Mouse (Mus musculus): ENCODE measurements around the gene Ccs.
A peak's percentile ranks its signal among the peaks of the same experiment; 100 is the strongest.
"Not testable (repeated sequence)": the region's sequence is repeated elsewhere in the genome, so short reads cannot be mapped to it uniquely, and the experiment has no call there.

The Ccs gene

GRCm38 (mm10) chr19:4836096-4836495 lies 3.0 kb downstream of the Ccs start:
- DNase-seq (ENCODE audit: low spot score in 2 of 2) = no peak

GRCm38 (mm10) chr19:4833977-4834376 lies 5.2 kb downstream of the Ccs start:
- no peak for DNase-seq (ENCODE audit: low spot score in 2 of 2)

- DNase-seq (ENCODE audit: low spot score in 2 of 2) = peak; percentile 48 to 72
These were observed 10.0 kb downstream of the Ccs start for GRCm38 (mm10) chr19:4829156-4829555.

- DNase-seq (ENCODE audit: low spot score in 2 of 2) = no peak
These were observed 10.6 kb downstream of the Ccs start for GRCm38 (mm10) chr19:4828444-4829114.

GRCm38 (mm10) chr19:4820678-4821303 lies 18.3 kb downstream of the Ccs start:
- peak; percentile 54 to 84 for DNase-seq (ENCODE audit: low spot score in 2 of 2)

GRCm38 (mm10) chr19:4817182-4817835 lies 21.8 kb downstream of the Ccs start:
- DNase-seq (ENCODE audit: low spot score in 2 of 2) = no peak

GRCm38 (mm10) chr19:4813015-4813414 lies 26.1 kb downstream of the Ccs start:
- DNase-seq (ENCODE audit: low spot score in 2 of 2) = peak in 1 of 2 experiments; percentile 40

- DNase-seq (ENCODE audit: low spot score in 2 of 2) = not testable (repeated sequence)
These were observed 26.7 kb downstream of the Ccs start for GRCm38 (mm10) chr19:4812334-4812949.

- no peak for DNase-seq (ENCODE audit: low spot score in 2 of 2)
These were observed 27.3 kb downstream of the Ccs start for GRCm38 (mm10) chr19:4811909-4812242.

- peak; percentile 96 to 97 for DNase-seq (ENCODE audit: low spot score in 2 of 2)
These were observed 27.8 kb downstream of the Ccs start, which contains the start of the genes Gm21992 and Rbm14 for GRCm38 (mm10) chr19:4811063-4811908. TSS of gene Gm21992 (minus strand) at chr19:4811612. TSS of gene Rbm14 (minus strand) at chr19:4811634.

- no peak for DNase-seq (ENCODE audit: low spot score in 2 of 2)
These were observed 28.4 kb downstream of the Ccs start for GRCm38 (mm10) chr19:4810746-4811062.

- no peak for DNase-seq (ENCODE audit: low spot score in 2 of 2)
These were observed 28.8 kb downstream of the Ccs start for GRCm38 (mm10) chr19:4810309-4810708.

GRCm38 (mm10) chr19:4803283-4803682 lies 35.8 kb downstream of the Ccs start:
- DNase-seq (ENCODE audit: low spot score in 2 of 2) = no peak

- peak in 1 of 2 experiments; percentile 28 for DNase-seq (ENCODE audit: low spot score in 2 of 2)
These were observed 36.4 kb downstream of the Ccs start for GRCm38 (mm10) chr19:4802691-4803091.

GRCm38 (mm10) chr19:4799083-4799482 lies 40.0 kb downstream of the Ccs start:
- DNase-seq (ENCODE audit: low spot score in 2 of 2) = no peak

GRCm38 (mm10) chr19:4797846-4798245 lies 41.3 kb downstream of the Ccs start:
- no peak for DNase-seq (ENCODE audit: low spot score in 2 of 2)

GRCm38 (mm10) chr19:4795929-4796328 lies 43.2 kb downstream of the Ccs start:
- no peak for DNase-seq (ENCODE audit: low spot score in 2 of 2)

- DNase-seq (ENCODE audit: low spot score in 2 of 2) = peak; percentile 89 to 97
These were observed 45.2 kb downstream of the Ccs start, which contains the start of gene Rbm4 for GRCm38 (mm10) chr19:4793831-4794422. TSS of gene Rbm4 (minus strand) at chr19:4793901.

GRCm38 (mm10) chr19:4793281-4793830 lies 45.8 kb downstream of the Ccs start:
- DNase-seq (ENCODE audit: low spot score in 2 of 2) = no peak

- DNase-seq (ENCODE audit: low spot score in 2 of 2) = no peak
These were observed 52.8 kb downstream of the Ccs start for GRCm38 (mm10) chr19:4786313-4786712.

- no peak for DNase-seq (ENCODE audit: low spot score in 2 of 2)
These were observed 53.9 kb downstream of the Ccs start for GRCm38 (mm10) chr19:4785206-4785605.

All from cerebellum, postnatal 4 days (tissue).